ENCODE assay signal across 8 mouse cellular contexts in genomic region chr14:78538572-78539320, GRCm38 (mm10). TPM values are rescaled to one million over a fixed set of nuclear protein-coding genes. Genes with fewer than 3 reads are reported as not detected.
DNase-seq lines count a peak whose midpoint lies in the region; ATAC-seq and TF ChIP-seq lines count a peak whose summit lies in the region.

No protein-coding gene starts in this region.

- TF ChIP-seq CTCF in layer of hippocampus, adult 2 months (conservative IDR thresholded peaks at IDR 0.05) = no peak

- ATAC-seq in heart, embryonic 15.5 days (replicated peaks; ENCODE audit: insufficient number of reproducible peaks, insufficient read depth, low FRiP score, low read depth) = no peak
- peak; percentile 25; the same call in 1 of the 2 replicates for ATAC-seq in limb, embryonic 14.5 days (ENCODE audit: low FRiP score, low read depth)
- ATAC-seq in megakaryocyte, adult 5-6 weeks (ENCODE audit: poor library complexity, severe bottlenecking) = no peak

- H3K9me3 ChIP-seq in heart, embryonic 15.5 days (replicated peaks) = no peaks in the 10 kb centered on the region
- H3K9me3 ChIP-seq in limb, embryonic 14.5 days (ENCODE audit: control insufficient read depth, low read length) = no peaks in the 10 kb centered on the region

- H3K27ac ChIP-seq in layer of hippocampus, adult 2 months = peak overlapping the region; percentile 99
- H3K27ac ChIP-seq in heart, embryonic 15.5 days = peak overlapping the region; percentile 66
- H3K27ac ChIP-seq in limb, embryonic 14.5 days (replicated peaks; ENCODE audit: low read depth, low read length) = peak overlapping the region; percentile 67

- H3K9ac ChIP-seq in heart, embryonic 15.5 days = no peak overlapping the region
- H3K9ac ChIP-seq in limb, embryonic 14.5 days (ENCODE audit: low read depth, low read length, severe bottlenecking) = no peak overlapping the region

- H3K4me1 ChIP-seq in heart, embryonic 15.5 days (replicated peaks) = peaks cover 28% of the 10 kb centered on the region
- H3K4me1 ChIP-seq in limb, embryonic 14.5 days (ENCODE audit: control insufficient read depth, insufficient read depth, low read length) = peaks cover 24% of the 10 kb centered on the region

- H3K36me3 ChIP-seq in heart, embryonic 15.5 days = no peaks in the 10 kb centered on the region
- H3K36me3 ChIP-seq in limb, embryonic 14.5 days (ENCODE audit: control insufficient read depth, insufficient read depth, low read length) = no peaks in the 10 kb centered on the region

- no peaks in the 10 kb centered on the region for H3K27me3 ChIP-seq in heart, embryonic 15.5 days
- H3K27me3 ChIP-seq in limb, embryonic 14.5 days (ENCODE audit: control insufficient read depth, insufficient read depth, low read length) = no peaks in the 10 kb centered on the region

- H3K4me2 ChIP-seq in heart, embryonic 15.5 days = no peak overlapping the region
- H3K4me2 ChIP-seq in limb, embryonic 14.5 days (replicated peaks; ENCODE audit: low read depth, low read length, severe bottlenecking) = no peak overlapping the region

- WGBS in heart, embryonic 15.5 days = 33% methylated on average over 5 of the region's 5 CpGs
- WGBS in limb, embryonic 14.5 days = 10% methylated on average over 5 of the region's 5 CpGs

- no peak overlapping the region for H3K4me3 ChIP-seq in layer of hippocampus, adult 2 months
- H3K4me3 ChIP-seq in heart, embryonic 15.5 days = no peak overlapping the region
- no peak overlapping the region for H3K4me3 ChIP-seq in limb, embryonic 14.5 days (replicated peaks; ENCODE audit: low read length)

- no peak for TF ChIP-seq POLR2A in limb, embryonic 14.5 days (IDR thresholded peaks at IDR 0.05; ENCODE audit: borderline replicate concordance, extremely low read depth, insufficient read depth, insufficient read length)

- peak in 1 of 2 experiments; percentile 23 for DNase-seq in layer of hippocampus, adult 2 months (ENCODE audit: low spot score in 2 of 2)
- no peak for DNase-seq in layer of hippocampus, postnatal 36 days
- DNase-seq in cerebellum, adult 9-10 months = peak; percentile 54
- DNase-seq in limb, embryonic 14.5 days (ENCODE audit: low spot score) = peak; percentile 67
- no peak for DNase-seq in layer of hippocampus, adult 11-12 months (ENCODE audit: low spot score)
- no peak for DNase-seq in yolk sac, embryonic 10.5 days (ENCODE audit: low spot score)

RNA-seq across cellular contexts. Expression of gene Akap11, which starts 2.1 kb away (rescaled TPM):
- 100 to 1,000 TPM; 194 to 196 TPM for total RNA-seq in layer of hippocampus, adult 2 months (2021)
- total RNA-seq in layer of hippocampus, postnatal 36 days (2021) = 100 to 1,000 TPM; 192 to 197 TPM
- polyA plus RNA-seq in heart, embryonic 15.5 days (2015; fragmentation: Nextera tagmentation; extraction: Ambion mirVana) = 13.4 and 13.8 TPM in 2 replicates
- 25.0 and 26.9 TPM in 2 replicates for polyA plus RNA-seq in limb, embryonic 14.5 days (2012; rRNA removed)
- 17.9 and 19.1 TPM in 2 replicates for polyA plus RNA-seq in limb, embryonic 14.5 days (2014; fragmentation: Nextera tagmentation; extraction: Ambion mirVana)
- 22.0 and 24.6 TPM in 2 replicates for total RNA-seq in megakaryocyte, adult 5-6 weeks (2015)
- 30.9 and 33.9 TPM in 2 replicates for total RNA-seq in megakaryocyte, adult 5-6 weeks (2017)

Comparison
In these comparisons a context has a peak if more than half of its experiments do, and no peak if none do; other contexts are left out.
1. DNase-seq: peak in cerebellum, adult 9-10 months (single experiment) and limb, embryonic 14.5 days (single experiment); none in layer of hippocampus, postnatal 36 days (0 of 2), layer of hippocampus, adult 11-12 months (single experiment) and yolk sac, embryonic 10.5 days (single experiment).
2. RNA of gene Akap11, which starts 2.1 kb away (total RNA-seq): 192 to 197 TPM in layer of hippocampus, postnatal 36 days and 194 to 196 TPM in layer of hippocampus, adult 2 months; 22.0 to 33.9 TPM in megakaryocyte, adult 5-6 weeks; every median in the first group is over 4 times any median in the second.
3. Peak in every context shown above with its lines, with median percentiles within 50 percentile points of each other: H3K27ac ChIP-seq.